Mouse (Mus musculus) yolk sac, embryonic 10.5 days (tissue): Measurements from ENCODE around the gene Myh7.
"Not testable (repeated sequence)": the region's sequence is repeated elsewhere in the genome, so short reads cannot be mapped to it uniquely, and the experiment has no call there.

Experiments
- DNase-seq: peaks from one replicate; pipeline ENCODE4 v3.0.0-alpha.2; 2017; ENCODE audit warnings: low spot score

Gene Myh7

DNA sequence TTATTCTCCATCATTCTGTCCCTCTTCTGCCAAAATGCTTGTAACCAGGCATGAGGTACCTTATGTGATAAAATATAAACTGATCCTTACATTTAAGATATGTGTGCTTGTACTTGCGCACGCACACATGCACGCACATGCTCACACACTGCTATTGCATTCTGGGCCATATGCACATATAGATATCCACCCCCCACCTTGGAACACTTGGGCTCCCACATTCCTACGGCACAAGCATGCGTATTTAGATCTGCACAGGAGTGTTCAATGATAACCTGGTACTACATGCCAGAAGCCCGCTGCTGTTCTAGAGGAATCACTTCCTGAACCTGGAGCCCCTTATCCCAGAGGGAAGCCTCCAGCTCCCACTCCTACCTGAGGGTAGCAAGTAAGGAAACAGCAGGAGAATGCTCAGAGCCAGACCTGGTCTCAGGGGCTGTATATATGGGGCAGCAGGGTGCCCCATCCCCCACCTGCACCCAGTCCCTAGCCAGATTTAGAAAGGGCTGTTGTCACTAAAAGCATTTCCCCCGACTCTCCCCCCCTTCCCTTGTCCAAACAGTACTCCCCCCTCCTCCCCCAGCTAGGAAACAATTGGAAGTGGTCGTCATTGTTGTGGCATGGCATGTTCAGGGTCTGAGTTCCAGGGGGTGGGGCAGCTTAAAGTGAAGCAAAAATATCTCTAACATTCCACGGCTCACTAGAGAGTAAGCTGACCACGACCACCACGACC, at the start of gene Myh7:
Gene Myh7, minus strand, starts transcription at position 491 of the 733 bp plus-strand sequence.
- DNase-seq: no peak

DNA sequence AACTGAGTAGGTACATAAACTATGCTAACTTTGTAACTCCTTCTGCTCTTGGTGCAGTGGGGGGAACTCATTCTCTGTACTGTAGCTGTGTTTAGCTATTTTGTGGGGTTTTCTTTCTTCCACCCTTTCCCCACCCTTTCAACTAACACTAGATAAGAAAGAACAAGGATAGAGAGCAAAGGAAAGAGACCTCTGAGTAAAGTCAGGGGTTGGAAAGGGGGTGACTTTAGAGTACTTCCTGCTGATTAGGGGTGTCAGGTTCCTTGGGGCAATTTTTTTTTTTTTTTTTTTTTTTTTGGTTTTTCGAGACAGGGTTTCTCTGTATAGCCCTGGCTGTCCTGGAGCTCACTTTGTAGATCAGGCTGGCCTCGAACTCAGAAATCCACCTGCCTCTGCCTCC, 49.3 kb upstream of the Myh7 start:
- DNase-seq: not testable (repeated sequence)

DNA sequence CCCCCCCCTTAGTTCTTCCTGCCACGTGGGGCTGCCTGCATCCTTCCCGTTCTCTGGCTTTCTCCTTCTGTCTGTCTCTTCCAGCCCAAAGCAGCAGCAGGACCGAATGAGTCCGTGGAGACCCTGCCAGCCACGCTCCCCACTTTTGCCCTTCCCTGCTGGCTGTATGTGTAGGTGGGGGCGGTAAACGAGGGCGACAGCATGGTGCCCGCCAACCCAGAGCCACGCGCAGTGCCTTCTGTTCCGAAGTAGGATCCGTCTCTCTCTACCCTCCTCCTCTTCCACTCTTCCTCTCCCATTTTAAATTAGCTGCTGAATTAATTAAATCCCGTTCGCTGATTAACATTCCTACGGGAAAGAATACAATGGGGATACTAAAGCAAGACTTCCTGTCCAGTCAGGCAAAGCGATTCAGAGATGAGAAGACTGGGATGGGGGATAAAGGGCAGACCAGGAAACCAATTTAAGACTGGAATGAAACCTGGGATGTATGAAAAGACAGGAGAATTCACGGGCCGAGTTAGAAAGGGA, 38.3 kb upstream of the Myh7 start:
- no peak for DNase-seq

DNA sequence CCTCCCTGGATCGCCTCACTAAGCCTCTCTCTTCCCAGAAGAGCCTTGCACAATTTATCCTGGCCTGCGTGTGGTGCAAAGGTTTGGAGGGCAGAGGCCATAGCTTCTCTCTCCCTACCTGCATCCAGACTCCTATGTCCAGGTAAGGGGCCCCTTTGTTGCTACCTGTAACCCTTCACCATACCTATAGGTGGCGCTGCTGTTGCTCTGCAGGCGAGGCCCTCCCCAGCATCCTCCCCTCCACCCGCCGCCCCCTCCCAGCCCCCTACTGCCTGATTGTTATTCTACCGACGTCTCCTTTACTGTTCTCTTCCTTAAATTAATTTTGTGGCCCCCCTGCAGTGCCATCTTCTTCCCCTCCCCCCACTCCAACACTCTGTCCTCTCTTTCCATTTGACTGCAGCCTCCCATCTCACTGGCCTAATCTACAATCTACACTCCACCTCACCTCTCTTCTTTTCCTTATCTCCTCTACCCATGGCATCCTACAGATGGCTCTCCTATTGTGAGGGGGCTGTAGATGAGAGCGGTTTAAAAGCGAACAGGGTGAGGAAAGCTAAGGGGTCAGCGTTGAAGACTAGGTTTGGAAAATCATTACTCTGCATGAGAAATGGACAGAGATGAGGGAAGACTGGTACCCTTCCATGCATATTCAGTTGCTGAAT, 34.7 kb upstream of the Myh7 start:
- DNase-seq: no peak

DNA sequence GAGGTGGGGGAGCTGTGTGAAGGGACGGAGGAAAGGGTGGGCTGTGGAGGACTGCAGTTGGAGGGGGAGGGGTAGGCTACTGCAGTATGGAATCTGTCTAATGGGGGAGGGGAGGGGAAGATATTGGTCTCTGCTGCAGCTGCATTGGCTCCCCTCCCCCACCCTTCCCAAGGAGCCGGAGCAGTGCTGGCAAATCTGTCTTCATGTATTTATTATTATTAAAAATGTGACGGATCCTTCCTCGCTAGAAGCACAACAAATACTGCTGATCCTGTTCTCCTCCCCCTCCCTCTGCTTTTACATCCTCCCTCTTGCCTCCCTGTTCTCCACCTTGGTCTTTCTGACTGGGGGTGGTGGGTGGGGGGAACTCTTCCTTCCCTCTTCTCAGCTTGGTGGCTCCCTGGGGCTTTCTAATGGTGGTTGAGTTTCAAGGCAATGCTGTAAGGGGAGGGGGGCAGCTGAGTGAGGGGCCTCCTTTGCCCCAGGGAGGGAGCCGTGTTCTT, 34.0 kb upstream of the Myh7 start:
- DNase-seq: no peak

DNA sequence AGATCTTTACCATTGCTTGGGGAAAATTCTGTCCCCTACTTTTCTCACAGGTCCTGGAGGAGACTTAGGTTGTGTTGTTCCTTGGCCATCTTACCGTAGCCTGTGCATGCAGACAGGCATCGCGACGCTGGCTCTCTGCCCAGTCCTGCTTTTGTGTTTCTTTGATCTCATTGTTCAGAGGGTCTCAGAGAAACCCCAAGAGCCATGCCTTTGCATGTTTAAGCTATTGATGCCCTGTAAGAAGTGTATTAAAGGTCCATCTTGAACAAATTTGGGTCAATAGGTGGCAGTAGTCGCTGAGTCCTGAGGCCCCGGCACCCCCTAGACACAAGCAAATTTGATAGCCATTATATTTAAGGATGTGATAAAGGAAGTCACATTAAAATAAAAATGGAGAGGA, 33.2 kb upstream of the Myh7 start:
- DNase-seq: no peak

DNA sequence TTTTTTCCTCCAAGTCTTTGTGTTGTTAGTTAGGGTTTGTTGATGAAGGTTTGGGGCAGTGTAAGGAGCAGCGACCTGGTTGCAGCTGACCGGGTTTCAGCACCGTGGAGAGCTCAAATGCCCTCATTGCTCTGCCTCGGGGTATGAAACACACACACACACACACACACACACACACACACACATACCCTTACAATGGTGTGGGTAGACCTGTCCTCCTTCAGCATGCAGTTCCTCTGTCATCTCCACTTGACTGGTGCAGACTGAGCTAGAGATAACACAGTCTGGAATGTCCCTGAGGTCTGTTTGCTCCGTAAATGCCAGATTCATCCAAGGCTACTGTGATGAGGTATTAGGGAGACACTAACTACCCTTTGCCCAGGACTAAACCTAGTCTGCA, 32.8 kb upstream of the Myh7 start:
- DNase-seq: peak; percentile 13

DNA sequence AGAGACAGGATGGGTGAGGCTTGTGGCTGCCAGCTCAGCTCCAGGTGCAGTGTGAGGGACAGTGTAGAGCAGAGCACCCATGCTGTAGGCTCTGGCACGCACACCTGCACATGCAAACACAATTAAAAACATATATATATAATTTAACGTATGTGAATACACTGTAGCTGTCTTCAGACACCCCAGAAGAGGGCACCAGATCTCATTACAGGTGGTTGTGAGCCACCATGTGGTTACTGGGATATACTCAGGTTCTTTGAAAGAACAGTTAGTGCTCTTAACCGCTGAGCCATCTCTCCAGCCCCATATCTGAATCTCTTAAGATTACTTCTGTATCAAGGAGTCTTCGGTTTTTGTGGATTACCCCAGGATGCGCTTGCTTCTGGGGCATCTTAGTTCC, 31.1 kb upstream of the Myh7 start:
- DNase-seq: no peak

DNA sequence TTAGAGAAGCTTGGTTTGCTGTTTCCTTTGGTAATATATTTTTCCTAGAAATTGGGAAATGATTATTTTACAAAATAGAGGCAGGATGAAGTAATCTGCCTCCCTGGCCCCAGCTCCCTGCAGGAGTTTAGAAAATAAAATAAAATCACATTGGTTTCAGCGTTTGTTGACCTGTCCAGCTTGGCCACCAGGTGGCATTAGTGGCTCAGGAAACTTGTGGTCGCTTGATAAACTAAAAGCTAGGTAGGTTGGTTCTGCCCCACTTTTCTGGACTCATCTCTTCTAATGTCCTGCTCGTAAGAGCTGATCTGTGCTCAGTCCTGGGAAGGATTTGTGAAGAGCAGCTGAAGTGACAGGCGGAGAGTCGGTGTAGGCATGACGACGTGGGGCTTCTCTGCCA, 29.8 kb upstream of the Myh7 start:
- DNase-seq: peak; percentile 12

DNA sequence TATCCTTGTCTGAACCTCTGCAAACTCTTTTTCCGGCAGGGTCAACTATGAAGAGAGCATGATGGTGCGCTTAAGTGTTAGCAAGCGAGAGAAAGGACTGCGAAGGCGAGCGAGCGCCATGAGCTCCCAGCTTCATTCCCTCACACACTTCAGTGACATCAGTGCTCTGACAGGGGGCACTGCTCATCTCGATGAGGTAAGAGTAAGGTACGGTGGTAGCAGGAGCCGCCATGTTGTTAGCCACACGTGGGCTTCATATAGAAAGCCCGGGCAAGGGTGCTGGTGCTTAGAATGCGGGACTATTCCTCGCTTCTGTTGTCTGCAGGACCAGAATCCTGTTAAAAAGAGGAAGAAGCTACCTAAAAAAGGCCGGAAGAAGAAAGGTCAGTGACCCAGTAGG, 28.6 kb upstream of the Myh7 start:
- no peak for DNase-seq

DNA sequence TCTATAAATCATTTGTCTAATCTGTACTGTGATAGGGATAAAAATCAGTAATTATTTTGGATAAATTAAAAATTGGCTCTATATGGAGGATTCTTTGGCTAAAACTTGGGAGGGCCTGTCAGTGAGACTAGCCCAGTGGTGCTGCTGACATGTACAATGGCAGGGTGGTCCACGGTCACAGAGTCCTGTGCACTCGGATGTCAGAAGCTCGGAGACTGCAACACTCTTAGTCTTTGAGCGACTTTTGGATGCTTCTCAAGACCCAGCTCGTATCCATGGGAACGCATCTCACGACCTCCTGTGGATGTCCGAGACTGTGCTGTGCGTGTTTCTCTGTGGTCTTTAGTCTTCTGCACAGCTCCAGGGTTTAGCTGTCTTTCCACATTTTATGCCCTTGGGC, 26.0 kb upstream of the Myh7 start:
- DNase-seq: no peak

DNA sequence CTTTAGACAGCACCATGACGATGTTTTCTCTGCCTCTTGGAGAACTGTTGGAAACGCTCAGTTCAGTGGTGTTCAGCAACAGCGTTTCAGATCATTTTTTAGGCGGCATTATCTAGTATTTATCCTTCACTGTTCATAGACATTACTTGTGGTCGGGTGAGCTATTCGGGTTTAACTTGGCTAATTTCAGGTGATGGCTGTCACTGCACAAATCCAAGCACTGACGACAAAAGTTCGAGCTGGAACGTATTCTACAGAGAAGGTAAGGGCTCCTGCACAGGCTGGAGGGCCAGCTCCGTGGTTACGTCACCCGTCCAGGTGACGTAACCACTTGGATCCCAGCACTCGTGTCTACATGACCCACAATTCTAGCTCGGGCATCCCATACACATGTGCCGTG, 22.4 kb upstream of the Myh7 start:
- DNase-seq: no peak

DNA sequence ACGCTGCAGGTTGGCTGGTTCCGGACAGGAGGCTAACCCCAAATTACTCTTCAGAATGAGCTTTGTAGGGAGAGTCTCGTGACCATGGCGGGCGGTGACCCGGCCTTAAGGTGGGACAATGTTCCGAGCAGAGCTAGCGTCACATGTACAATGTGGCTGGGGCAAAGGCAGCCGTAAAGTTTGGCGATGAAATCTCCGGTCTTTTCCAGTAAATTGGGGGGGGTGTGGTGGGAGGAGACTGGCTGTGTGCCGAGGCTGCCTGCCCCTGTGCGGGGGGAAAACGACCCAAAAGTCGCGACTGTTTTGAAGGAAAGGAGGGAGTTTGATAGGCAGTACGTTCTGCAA, 21.3 kb upstream of the Myh7 start:
- no peak for DNase-seq

DNA sequence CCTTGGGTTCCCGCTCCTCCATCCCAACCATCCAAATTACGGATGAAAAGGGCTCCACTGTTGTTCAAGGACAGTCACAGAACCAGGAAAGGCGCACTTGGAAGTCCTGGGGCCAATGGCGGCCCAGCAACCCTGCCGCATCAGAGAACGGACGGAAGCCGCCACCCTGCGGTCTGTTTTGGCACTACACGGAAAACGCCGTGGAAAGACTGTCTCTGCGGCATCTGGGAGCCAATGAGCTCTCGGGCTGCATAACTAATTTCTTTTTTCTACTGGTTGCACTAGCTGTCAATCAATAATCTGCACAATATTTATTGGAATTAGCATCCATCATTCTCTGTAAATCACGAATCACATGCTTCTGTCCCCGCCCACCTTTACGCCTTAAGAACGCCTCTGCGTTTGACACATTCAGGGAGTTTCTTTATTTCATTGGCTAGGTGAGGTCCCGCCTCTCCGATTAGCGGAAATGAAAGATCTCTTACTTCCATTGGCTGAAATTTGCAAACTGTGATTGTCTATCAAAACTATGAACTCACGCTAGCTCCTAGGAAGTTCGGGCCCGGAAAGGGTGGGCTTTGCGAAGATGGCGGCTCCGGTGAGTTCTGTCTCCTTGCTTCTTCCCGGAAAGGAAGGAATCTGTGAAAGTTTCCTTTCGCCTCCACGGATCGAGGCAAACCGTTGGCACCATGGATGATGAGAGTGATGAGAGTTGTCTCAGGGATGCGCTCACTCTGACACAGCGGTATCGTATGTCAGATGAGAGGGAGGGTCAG, 20.8 kb upstream of the Myh7 start, which contains the start of gene Ngdn:
Gene Ngdn, plus strand, starts transcription at position 464 of the 776 bp plus-strand sequence.
- peak; percentile 97 for DNase-seq

DNA sequence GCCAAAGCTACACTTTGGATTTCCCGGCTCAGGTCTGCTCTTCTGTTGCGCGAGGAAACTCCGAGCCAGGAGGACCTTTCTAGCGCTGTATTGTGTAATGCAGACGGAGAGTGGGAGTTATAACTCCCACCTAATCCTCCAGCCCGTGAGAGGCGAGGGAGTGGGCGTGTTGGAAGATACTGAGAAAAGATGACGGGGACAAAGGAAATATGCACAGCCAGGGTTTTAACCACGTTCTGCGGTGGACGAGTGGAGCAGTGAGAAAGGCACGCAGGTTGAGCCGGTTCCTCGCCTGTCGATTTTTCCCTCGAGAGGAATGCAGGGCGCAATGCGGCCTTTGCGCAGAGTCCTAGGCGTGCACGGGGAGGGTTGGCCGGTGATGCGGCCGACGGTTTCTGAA, 20.2 kb upstream of the Myh7 start:
- no peak for DNase-seq

DNA sequence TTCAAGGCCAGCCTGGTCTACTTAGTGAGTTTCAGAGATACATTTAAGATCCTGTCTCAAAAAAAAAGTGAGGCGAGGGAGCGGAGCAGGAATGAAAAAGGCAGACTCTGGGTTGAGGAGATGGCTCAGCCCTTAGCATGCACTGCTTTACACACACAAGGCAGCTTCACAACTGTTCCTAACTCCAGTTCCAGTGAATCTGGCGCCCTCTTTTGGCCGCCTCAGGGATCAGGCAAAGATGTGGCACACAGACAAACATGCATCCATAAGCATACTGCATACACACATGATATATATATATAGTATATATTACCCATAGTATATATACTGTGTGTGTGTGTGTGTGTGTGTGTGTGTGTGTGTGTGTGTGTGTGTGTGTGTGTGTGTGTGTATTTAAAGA, 16.7 kb upstream of the Myh7 start:
- no peak for DNase-seq

DNA sequence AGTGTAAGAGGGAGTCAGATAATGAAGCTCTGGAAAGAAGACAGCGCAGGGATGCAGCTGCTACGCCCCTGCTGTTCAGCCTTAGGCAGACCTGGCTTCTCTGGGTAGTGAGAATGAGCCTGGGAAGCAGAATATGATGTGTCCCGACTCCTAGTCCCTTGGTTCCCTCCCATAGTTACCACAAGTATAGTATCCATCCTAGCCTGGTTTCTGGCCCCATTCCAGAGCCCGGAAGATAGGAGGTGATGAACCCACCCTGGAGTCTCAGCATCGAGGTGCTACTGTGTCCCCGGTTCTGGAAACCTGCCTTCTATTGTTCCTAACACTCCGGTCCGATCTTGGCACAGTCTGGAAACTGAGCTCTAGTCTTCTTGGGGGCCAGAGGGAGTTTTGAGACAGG, 14.0 kb upstream of the Myh7 start:
- no peak for DNase-seq

DNA sequence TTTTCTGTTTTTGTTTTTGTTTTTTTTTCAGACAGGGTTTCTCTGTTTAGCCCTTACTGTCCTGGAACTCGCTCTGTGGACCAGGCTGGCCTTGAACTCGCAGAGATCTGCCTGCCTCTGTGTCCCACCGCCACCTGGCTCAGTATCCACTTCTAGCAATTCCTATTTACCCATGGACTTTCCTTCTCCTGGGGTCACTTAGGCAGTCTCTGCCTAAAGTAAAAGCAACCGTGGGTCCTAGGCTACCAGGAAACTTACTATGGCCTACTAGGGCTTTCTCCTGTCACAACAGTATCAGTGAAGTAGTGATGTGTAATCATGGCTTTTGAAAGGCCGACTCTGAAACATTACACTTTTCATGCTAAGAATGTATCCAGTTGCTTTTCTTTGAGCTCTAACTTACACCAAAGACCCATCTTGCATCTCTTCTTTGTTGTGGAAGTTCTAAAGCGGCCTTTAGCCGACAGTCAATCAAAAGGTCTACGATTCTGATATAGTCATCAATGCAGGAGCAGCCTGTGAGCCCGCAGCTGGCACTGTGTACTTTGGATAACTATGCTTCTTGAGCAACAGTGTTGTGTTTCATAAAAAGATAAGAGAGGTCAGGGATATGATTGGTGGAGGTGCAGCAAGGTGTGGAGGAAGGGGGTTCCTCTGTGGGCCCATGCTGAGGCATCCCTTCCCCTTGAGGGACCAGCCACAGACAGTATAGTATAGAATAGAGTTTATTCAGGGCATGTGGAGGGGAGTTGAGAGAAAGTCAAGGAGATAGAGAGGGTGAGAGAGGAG, 12.9 kb upstream of the Myh7 start:
- no peak for DNase-seq

DNA sequence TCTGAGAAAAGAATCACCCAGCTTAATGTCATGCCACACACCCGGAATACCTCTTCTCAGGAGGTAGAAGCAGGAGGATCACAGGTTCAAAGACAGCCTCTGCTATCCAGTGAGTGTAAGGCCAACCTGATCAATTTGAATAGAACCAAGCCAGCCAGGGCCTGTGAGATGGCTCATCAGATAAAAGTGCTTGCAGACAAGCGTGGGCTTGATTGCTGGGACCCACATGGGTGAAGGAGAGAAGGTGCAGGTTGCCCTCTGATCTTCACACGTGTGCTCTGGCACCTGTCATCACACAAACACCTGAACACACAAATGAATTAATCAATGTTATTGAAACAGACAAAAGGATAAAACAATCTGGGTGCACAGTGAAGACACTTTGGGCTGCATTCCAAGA, 12.1 kb upstream of the Myh7 start:
- no peak for DNase-seq

DNA sequence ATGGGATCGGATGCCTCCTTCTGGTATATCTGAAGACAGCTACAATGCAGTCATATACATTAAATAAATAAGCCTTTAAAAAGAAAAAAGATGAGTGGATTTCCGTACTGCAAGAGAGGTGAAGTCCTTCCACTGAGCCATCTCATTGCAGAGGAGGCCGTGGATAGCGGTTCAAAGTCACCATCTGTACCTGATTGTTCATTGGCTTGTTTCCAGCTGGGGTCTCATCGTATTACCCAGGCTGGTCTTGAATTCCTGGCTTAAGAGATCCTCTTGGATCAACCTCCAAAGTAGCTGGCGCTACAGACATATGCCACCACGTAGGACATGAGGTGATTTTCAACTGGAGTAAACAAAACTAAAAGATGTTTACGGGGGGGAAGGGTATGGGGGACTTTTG, 11.5 kb upstream of the Myh7 start:
- no peak for DNase-seq

DNA sequence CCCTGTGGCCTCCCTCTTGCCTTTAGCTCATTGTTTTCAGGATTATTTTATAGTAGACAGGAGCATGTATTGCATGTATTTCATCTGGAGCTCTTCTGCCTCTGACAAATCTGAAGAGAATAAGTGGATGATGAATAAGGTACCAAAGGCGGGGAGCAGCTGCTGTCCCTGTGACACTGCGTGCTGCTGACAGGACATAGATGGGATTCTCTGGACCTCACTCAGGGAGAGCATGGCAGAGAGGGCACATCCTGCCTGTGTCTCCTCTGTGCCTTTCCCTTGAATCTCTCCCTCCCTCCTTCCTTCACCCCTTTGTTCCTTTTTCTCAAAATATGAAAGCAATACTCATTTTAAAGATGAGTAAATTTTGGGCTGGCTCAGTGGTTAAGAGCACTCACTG, 11.1 kb upstream of the Myh7 start:
- DNase-seq: no peak
